Mouse (Mus musculus): ENCODE measurements around the gene Rfx8. TPM values are rescaled to one million over a fixed set of nuclear protein-coding genes. Genes with fewer than 3 reads are reported as not detected.

Gene Rfx8
- total RNA-seq (2017) = 0.67 TPM in 1 of 3 replicates, not detected in the others

GRCm38 (mm10) chr1:39720632-39721350, at the start of gene Rfx8:
Gene Rfx8, minus strand, starts transcription at chr1:39720997.
- no peak for ATAC-seq (replicated peaks; ENCODE audit: insufficient number of reproducible peaks, low FRiP score, low TSS enrichment, poor library complexity, severe bottlenecking)

GRCm38 (mm10) chr1:39770436-39770835, 49.6 kb upstream of the Rfx8 start:
- no peak for ATAC-seq (replicated peaks; ENCODE audit: insufficient number of reproducible peaks, low FRiP score, low TSS enrichment, poor library complexity, severe bottlenecking)

GRCm38 (mm10) chr1:39768017-39768416, 47.2 kb upstream of the Rfx8 start:
- no peak for ATAC-seq (replicated peaks; ENCODE audit: insufficient number of reproducible peaks, low FRiP score, low TSS enrichment, poor library complexity, severe bottlenecking)

- no peak for ATAC-seq (replicated peaks; ENCODE audit: insufficient number of reproducible peaks, low FRiP score, low TSS enrichment, poor library complexity, severe bottlenecking)
Observed at GRCm38 (mm10) chr1:39765854-39766493, 45.2 kb upstream of the Rfx8 start.

GRCm38 (mm10) chr1:39762025-39762370, 41.2 kb upstream of the Rfx8 start:
- ATAC-seq (replicated peaks; ENCODE audit: insufficient number of reproducible peaks, low FRiP score, low TSS enrichment, poor library complexity, severe bottlenecking) = peak; percentile 79

- peak; percentile 38; the same call in 1 of the 2 replicates for ATAC-seq (replicated peaks; ENCODE audit: insufficient number of reproducible peaks, low FRiP score, low TSS enrichment, poor library complexity, severe bottlenecking)
Observed at GRCm38 (mm10) chr1:39761211-39762024, 40.6 kb upstream of the Rfx8 start.

GRCm38 (mm10) chr1:39760181-39760715, 39.5 kb upstream of the Rfx8 start:
- ATAC-seq (replicated peaks; ENCODE audit: insufficient number of reproducible peaks, low FRiP score, low TSS enrichment, poor library complexity, severe bottlenecking) = no peak

GRCm38 (mm10) chr1:39759231-39760175, 38.7 kb upstream of the Rfx8 start:
- ATAC-seq (replicated peaks; ENCODE audit: insufficient number of reproducible peaks, low FRiP score, low TSS enrichment, poor library complexity, severe bottlenecking) = no peak

- ATAC-seq (replicated peaks; ENCODE audit: insufficient number of reproducible peaks, low FRiP score, low TSS enrichment, poor library complexity, severe bottlenecking) = no peak
Observed at GRCm38 (mm10) chr1:39758244-39758643, 37.4 kb upstream of the Rfx8 start.

- ATAC-seq (replicated peaks; ENCODE audit: insufficient number of reproducible peaks, low FRiP score, low TSS enrichment, poor library complexity, severe bottlenecking) = no peak
Observed at GRCm38 (mm10) chr1:39756952-39757351, 36.2 kb upstream of the Rfx8 start.

- peak; percentile 71 for ATAC-seq (replicated peaks; ENCODE audit: insufficient number of reproducible peaks, low FRiP score, low TSS enrichment, poor library complexity, severe bottlenecking)
Observed at GRCm38 (mm10) chr1:39754224-39754957, 33.6 kb upstream of the Rfx8 start.

GRCm38 (mm10) chr1:39751537-39751936, 30.7 kb upstream of the Rfx8 start:
- no peak for ATAC-seq (replicated peaks; ENCODE audit: insufficient number of reproducible peaks, low FRiP score, low TSS enrichment, poor library complexity, severe bottlenecking)

GRCm38 (mm10) chr1:39749664-39750063, 28.9 kb upstream of the Rfx8 start:
- no peak for ATAC-seq (replicated peaks; ENCODE audit: insufficient number of reproducible peaks, low FRiP score, low TSS enrichment, poor library complexity, severe bottlenecking)

- ATAC-seq (replicated peaks; ENCODE audit: insufficient number of reproducible peaks, low FRiP score, low TSS enrichment, poor library complexity, severe bottlenecking) = no peak
Observed at GRCm38 (mm10) chr1:39749214-39749613, 28.4 kb upstream of the Rfx8 start.

GRCm38 (mm10) chr1:39748666-39749065, 27.9 kb upstream of the Rfx8 start:
- ATAC-seq (replicated peaks; ENCODE audit: insufficient number of reproducible peaks, low FRiP score, low TSS enrichment, poor library complexity, severe bottlenecking) = no peak

- ATAC-seq (replicated peaks; ENCODE audit: insufficient number of reproducible peaks, low FRiP score, low TSS enrichment, poor library complexity, severe bottlenecking) = no peak
Observed at GRCm38 (mm10) chr1:39746464-39746863, 25.7 kb upstream of the Rfx8 start.

GRCm38 (mm10) chr1:39740948-39741347, 20.2 kb upstream of the Rfx8 start:
- no peak for ATAC-seq (replicated peaks; ENCODE audit: insufficient number of reproducible peaks, low FRiP score, low TSS enrichment, poor library complexity, severe bottlenecking)

- ATAC-seq (replicated peaks; ENCODE audit: insufficient number of reproducible peaks, low FRiP score, low TSS enrichment, poor library complexity, severe bottlenecking) = no peak
Observed at GRCm38 (mm10) chr1:39740002-39740401, 19.2 kb upstream of the Rfx8 start.
